Mouse (Mus musculus): ENCODE results near the gene Prlhr.

DNA sequence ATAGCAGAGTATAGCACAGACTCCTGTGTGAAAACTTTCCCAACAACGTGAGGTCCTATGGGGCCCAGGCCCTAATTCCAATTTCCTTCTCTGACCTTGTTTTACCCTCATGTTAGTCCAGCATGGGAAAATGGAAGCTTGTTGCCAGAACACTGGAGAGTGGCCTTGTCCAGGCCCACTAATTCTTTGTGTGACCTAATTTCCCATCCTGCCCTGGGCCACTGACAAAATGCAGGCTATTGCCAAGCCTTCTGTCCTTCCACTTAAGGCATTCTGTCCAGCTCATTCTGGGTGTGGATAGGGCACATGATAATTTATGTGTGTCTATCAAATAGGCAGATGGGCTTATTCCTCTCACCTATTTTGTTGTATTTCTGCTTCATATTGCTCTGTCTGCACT, 21.5 kb upstream of the Prlhr start:
- TF ChIP-seq CTCF (conservative IDR thresholded peaks at IDR 0.05; ENCODE audit: insufficient read depth, insufficient read length, low read depth, low read length) (no peak), POLR2A (IDR thresholded peaks at IDR 0.05; ENCODE audit: low read depth, low read length) (no peak)
